Mouse (Mus musculus) spleen, adult 12 weeks (tissue): ENCODE measurements around the gene Eppin.

Source experiments
- DNase-seq: peaks from one replicate; pipeline ENCODE4 v3.0.0; 2022; ENCODE audit warnings: low spot score

The Eppin gene

DNA sequence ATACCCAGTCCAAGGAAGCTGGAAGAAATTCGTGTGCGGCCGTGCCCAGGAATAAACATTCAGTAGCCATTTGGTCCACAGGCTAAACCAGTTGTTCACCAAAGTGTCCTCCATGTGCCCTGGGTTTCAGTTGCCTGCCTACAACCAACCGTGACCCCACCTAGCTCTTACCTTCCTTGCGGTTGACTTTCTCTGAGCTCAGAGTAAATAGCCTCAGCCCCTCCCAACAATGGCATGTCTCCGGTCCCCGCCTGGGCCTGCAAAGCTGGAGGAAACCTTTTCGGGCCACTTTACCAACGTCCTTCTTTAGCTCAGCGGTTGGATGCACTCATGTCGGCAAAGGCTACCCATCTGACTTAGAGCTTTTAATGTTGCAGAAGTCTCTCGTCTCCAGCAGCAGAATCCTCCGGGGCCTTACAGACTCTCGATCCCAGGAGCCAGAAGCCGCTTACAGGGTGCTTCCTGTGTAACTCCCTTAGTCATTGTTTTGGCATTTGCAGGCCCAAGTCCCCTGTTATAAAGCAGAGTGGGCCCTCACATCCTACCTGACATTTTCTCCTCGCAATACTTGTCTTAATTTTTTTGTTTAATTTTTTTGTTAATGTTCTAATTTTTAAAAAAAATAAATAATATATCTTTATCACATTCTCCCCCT is 34.3 kb downstream of the Eppin start:
- DNase-seq = no peak

DNA sequence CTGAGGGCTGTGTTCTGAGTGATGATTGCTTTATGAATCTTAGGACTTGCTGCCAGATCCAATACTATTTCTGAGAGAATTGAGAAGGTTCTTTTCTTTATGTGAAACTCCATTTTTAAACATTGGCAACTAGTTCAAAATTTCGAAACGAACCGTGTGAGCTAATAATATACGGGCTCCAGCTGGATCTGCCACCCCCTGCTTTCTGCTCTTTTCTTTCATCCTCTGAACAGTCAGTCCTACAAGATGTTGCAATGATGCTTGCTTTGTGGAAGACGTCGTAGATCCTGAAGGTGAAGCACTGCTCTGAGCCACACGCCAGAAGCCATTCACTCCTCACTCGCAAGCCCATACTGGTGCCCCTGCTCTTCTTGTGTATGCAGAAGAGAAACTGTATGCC is 35.0 kb downstream of the Eppin start:
- no peak for DNase-seq

- DNase-seq = no peak
These were observed 41.9 kb downstream of the Eppin start for GRCm38 (mm10) chr2:164551502-164551901.

- no peak for DNase-seq
These were observed 42.5 kb downstream of the Eppin start for GRCm38 (mm10) chr2:164550895-164551269.

DNA sequence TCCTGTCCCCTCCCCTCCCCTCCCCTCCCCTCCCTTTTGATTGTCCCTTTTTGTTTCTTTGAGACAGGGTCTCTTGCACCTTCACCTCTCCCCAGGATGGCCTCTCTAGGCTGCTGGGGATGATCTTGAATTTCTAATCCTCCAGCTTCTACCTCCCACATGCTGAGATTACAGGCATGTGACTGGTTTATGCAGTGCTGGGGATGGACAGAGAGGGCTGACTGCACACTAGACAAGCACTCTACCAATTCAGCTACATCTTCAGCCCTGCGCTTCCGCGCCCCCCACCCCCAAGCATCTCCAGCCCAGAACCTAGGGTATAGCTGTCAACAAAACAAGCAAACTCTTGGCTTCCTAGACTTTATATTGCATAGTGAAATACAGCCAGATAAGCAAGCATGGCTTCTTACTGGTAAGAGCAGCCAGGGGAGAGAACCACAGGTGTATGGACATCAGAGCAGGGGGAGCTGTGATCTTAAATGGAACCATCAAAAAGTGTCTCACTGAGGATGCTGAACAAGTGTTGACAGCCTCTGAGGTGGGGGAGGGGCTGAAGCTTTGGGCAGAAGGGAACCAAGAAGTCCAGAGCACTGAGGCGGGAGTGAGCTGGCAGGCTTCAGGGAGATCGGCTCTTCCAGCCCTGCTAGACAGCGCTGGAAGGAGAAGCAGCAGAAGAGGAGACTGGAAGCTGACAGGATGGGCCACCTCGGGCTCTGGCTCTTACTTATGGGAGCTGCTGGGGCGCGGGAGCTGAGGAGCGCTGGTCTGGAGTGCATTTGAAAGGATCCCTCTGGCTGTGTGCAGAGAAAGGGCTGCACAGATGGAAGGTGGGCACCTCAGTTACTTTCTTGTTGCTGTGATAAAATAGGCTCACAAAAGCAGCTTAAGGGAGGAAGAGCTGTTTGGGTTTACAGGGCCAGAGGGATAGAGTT is 43.2 kb downstream of the Eppin start:
- no peak for DNase-seq

DNA sequence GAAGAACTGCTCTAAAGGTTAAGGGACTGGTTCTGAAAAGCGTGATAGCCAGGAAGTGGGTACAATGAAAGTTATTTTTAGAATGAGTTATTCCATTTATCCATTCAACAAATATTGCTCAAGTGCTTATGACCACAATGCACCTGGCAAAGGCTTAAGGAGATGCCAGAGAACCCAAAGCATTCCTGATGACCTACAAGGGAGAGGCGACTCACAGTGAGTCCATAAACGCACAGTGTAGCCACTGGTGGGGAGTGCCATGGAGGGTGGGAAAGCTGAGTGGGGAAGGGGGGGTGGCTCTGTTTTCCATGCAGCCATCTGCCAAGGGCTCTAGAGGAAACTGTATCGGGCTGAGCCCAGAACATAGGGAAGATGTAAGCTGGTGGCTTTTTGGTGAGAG is 44.1 kb downstream of the Eppin start:
- DNase-seq = no peak

GRCm38 (mm10) chr2:164544454-164545097 is 48.8 kb downstream of the Eppin start:
- no peak for DNase-seq

GRCm38 (mm10) chr2:164543745-164544144 is 49.6 kb downstream of the Eppin start:
- no peak for DNase-seq

GRCm38 (mm10) chr2:164542598-164542997 is 50.8 kb downstream of the Eppin start:
- DNase-seq = no peak

GRCm38 (mm10) chr2:164542132-164542531 is 51.3 kb downstream of the Eppin start:
- no peak for DNase-seq

- DNase-seq = no peak
These were observed 52.6 kb downstream of the Eppin start for GRCm38 (mm10) chr2:164540652-164541427.
